Mouse (Mus musculus) limb, embryonic 11.5 days (tissue): Measurements from ENCODE around the gene Phlpp1. TPM values are rescaled to one million over a fixed set of nuclear protein-coding genes. Genes with fewer than 3 reads are reported as not detected.

Experiments used
- ATAC-seq: fragments of 200-750 bp; cut with Nextera tagmentation; 2 replicates; pipeline ENCODE4 v1.8.0; 2017; ENCODE audit warnings: low read depth; ENCODE audit not compliant: insufficient number of reproducible peaks, low FRiP score, low TSS enrichment
- DNase-seq: peaks from one replicate; pipeline ENCODE4 v3.0.0-alpha.2; 2015; ENCODE audit warnings: low spot score
- H3K27ac ChIP-seq: fragments of 300-500 bp; sonication (generic); replicated peaks from 2 replicates; pipeline ENCODE4 v1.5.1; 2014; ENCODE audit warnings: low read depth, mild to moderate bottlenecking, low read length
- H3K27me3 ChIP-seq: fragments of 300-500 bp; sonication (generic); 2 replicates; pipeline ENCODE4 v1.6.1; 2014; ENCODE audit warnings: mild to moderate bottlenecking, low read length, mixed read lengths; ENCODE audit not compliant: control insufficient read depth, insufficient read depth
- H3K36me3 ChIP-seq: fragments of 300-500 bp; sonication (generic); 2 replicates; pipeline ENCODE4 v1.6.1; 2014; ENCODE audit warnings: mild to moderate bottlenecking, low read length, moderate library complexity, mixed read lengths; ENCODE audit not compliant: control insufficient read depth, insufficient read depth
- H3K4me1 ChIP-seq: fragments of 300-500 bp; sonication (generic); 2 replicates; pipeline ENCODE4 v1.6.1; 2014; ENCODE audit warnings: low read length, mixed read lengths; ENCODE audit not compliant: control insufficient read depth, insufficient read depth
- H3K4me2 ChIP-seq: fragments of 300-500 bp; sonication (generic); 2 replicates; pipeline ENCODE4 v1.6.1; 2014; ENCODE audit warnings: low read depth, mild to moderate bottlenecking, moderate library complexity; ENCODE audit not compliant: severe bottlenecking
- H3K4me3 ChIP-seq: fragments of 300-500 bp; sonication (generic); 2 replicates; pipeline ENCODE4 v1.5.1; 2014; ENCODE audit warnings: low read depth, low read length
- H3K9ac ChIP-seq: fragments of 300-500 bp; sonication (generic); 2 replicates; pipeline ENCODE4 v1.6.1; 2014; ENCODE audit warnings: mild to moderate bottlenecking, low read length
- H3K9me3 ChIP-seq: fragments of 300-500 bp; sonication (generic); 2 replicates; pipeline ENCODE4 v1.6.1; 2016; ENCODE audit warnings: low read length; ENCODE audit not compliant: control insufficient read depth
- WGBS: fragments of 180-500 bp; shearing (Covaris S2); extraction: QIAGEN DNeasy Blood & Tissue Kit; methylation state at CpG from one replicate; pipeline ENCODE4 v1.1.7; 2014; 5-methylcytosine and 5-hydroxymethylcytosine counted together
- polyA plus RNA-seq: library from polyadenylated mRNA; unstranded; fragments of >200 nt; fragmentation: Nextera tagmentation; extraction: Ambion mirVana; gene quantifications from 2 replicates; pipeline ENCODE4 v1.2.1, GENCODE M21; 2014

Gene Phlpp1
- polyA plus RNA-seq, 1 experiment from 2014 or later: 3.2 TPM

DNA sequence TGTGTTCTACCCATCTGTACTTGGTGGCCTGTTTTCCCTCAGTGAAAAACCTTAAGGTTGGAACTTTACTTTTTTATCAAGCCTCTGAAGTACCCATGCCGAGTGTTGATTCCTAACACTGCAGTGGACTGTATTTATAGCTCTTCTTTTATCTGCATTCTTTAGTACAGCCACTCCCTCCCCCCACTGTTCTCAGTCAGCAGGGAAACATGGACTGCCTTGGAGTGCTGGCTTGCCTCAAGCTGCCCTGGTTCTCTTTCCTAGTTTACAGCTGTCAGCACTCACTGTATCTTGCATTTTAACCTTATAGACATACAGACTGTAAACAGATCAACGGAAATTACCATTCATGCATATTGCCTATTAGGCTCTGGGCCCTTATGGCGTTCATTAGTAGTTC, 32.8 kb downstream of the Phlpp1 start:
- no peak for DNase-seq
- H3K4me3 ChIP-seq: no peak overlapping the region
- H3K4me1 ChIP-seq: peaks cover 3% of the 10 kb centered on the region; the same call in 1 of the 2 replicates

DNA sequence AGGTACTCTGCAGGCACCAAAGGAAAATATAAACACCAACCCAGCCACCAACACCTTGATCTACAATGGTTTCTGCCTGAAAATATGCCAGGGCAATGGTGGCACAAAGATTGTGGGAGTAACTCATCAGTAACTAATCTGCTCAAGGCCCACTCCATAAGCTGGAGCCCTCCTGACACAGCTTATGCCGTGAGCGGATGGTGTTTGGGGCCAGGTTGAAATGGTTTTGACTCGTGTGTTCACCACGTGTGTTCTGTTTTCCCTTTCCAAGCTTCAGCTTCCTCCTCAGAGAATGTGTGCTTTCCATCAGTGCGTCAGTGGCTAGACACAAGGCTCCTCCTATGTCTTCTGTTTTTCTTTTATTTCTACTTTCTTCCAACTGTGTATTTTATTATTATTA, 37.0 kb downstream of the Phlpp1 start:
- DNase-seq (no peak), ATAC-seq (no peak)
- H3K4me1 ChIP-seq: peaks cover 3% of the 10 kb centered on the region; the same call in 1 of the 2 replicates
- H3K9ac ChIP-seq: no peak overlapping the region
- no peak overlapping the region for H3K27ac ChIP-seq
- 44% methylated on average over 5 of the region's 5 CpGs for WGBS
- no peaks in the 10 kb centered on the region for H3K9me3 ChIP-seq
- no peaks in the 10 kb centered on the region for H3K36me3 ChIP-seq
- no peak overlapping the region for H3K4me3 ChIP-seq
- H3K27me3 ChIP-seq: no peaks in the 10 kb centered on the region
- H3K4me2 ChIP-seq: no peak overlapping the region

More for the DNA sequence above, 32.8 kb downstream of the Phlpp1 start:
- Histone ChIP-seq H3K9ac (no peak overlapping the region), H3K4me2 (no peak overlapping the region), H3K9me3 (no peaks in the 10 kb centered on the region), H3K27ac (no peak overlapping the region), H3K36me3 (no peaks in the 10 kb centered on the region), H3K27me3 (no peaks in the 10 kb centered on the region)
- peak; percentile 53; the same call in 1 of the 2 replicates for ATAC-seq
- 38% methylated on average over 3 of the region's 3 CpGs for WGBS

DNA sequence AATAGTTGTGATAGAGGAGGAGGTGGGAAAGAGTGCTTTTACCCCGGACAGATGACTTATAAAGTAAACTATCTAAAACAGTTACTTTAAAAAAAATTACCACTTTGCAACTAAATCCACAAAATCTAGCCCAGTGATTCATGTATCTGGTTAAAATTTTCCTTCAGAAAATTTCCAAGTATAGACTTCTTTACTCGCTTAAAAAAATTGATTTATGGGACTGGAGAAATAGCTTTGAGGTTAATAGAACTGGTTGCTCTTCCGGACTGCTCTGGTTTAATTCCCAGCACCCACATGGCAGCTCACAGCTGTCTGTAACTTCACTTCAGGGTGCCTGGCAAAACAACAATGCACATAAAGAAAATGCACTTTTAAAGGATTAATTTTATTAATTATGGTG, 38.9 kb downstream of the Phlpp1 start:
- Histone ChIP-seq H3K27ac (no peak overlapping the region), H3K9me3 (no peaks in the 10 kb centered on the region), H3K27me3 (no peaks in the 10 kb centered on the region), H3K4me2 (no peak overlapping the region), H3K9ac (no peak overlapping the region), H3K4me3 (no peak overlapping the region), H3K36me3 (no peaks in the 10 kb centered on the region), H3K4me1 (no peaks in the 10 kb centered on the region)
- no peak for ATAC-seq
- no peak for DNase-seq
- WGBS: 63% methylated on average over 3 of the region's 3 CpGs

DNA sequence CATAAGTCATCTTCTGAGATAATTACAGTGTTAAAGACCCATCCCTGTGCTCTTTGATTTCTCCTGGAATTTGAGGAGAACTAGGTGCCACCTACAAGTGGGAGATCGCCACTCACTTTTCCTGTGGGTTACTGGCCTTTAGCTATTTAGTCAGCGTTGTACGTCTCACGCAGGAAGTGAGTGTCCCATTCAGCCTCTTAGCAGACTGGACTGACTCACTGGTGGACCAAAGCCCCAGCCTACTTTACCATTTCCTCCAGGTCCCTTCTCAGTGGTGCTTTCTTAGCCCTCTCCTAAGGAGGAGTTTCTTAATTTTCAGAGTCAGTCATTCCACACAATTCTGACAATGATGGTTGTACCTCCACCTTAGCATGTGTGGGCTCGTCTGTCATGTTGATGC, 39.6 kb downstream of the Phlpp1 start:
- Histone ChIP-seq H3K27ac (no peak overlapping the region), H3K4me2 (no peak overlapping the region), H3K4me3 (no peak overlapping the region), H3K36me3 (no peaks in the 10 kb centered on the region), H3K9me3 (no peaks in the 10 kb centered on the region), H3K27me3 (no peaks in the 10 kb centered on the region), H3K4me1 (no peaks in the 10 kb centered on the region), H3K9ac (no peak overlapping the region)
- ATAC-seq (no peak), DNase-seq (no peak)
- WGBS: 86% methylated on average over 5 of the region's 5 CpGs

DNA sequence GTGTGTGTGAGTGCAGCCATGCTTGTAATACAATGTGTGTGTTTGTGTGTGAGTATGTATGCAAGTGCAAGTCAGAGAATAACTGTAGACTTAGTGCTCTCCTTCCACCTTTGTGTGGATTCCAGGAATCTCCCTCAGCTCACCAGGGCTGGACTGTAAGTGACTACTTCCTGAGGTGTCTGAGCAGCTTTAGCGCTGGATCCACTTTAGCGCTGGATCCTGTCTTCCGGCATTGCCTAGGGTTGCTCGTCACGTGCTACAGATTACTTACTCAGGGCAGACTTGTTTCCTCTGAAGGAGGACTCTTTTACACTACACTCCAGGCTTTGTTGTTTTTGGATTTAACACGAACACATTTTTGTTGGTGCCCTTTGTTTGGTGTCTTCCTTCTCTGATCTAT, 48.9 kb downstream of the Phlpp1 start:
- DNase-seq (no peak), ATAC-seq (no peak)
- Histone ChIP-seq H3K27me3 (no peaks in the 10 kb centered on the region), H3K4me1 (no peaks in the 10 kb centered on the region), H3K9ac (no peak overlapping the region), H3K36me3 (no peaks in the 10 kb centered on the region), H3K4me2 (no peak overlapping the region), H3K27ac (no peak overlapping the region), H3K4me3 (no peak overlapping the region), H3K9me3 (no peaks in the 10 kb centered on the region)
- WGBS: 66% methylated on average over 6 of the region's 6 CpGs

DNA sequence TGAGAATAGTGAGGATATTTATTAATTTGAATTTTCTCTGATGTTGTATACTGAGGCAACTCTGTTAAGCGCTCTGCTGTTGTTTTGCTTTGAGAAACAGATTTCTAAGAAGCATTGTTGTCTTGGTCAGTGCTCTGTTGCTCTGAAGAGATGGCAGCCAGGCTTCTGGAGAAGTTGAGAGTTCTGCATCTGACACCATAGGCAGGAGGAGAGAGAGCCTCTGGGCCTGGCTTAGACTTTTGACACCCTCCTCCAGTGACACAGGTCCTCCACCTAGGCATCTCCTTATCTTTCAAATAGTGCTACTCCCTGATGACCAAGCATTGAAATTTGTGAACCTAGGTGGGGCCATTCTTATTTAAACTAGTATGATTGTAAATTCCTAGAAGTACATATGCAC, 49.8 kb downstream of the Phlpp1 start:
- H3K9me3 ChIP-seq: no peaks in the 10 kb centered on the region
- no peaks in the 10 kb centered on the region for H3K27me3 ChIP-seq
- no peaks in the 10 kb centered on the region for H3K4me1 ChIP-seq
- H3K9ac ChIP-seq: no peak overlapping the region
- WGBS: 94% methylated on average over 1 of the region's 1 CpGs
- ATAC-seq (no peak), DNase-seq (no peak)
- no peak overlapping the region for H3K4me3 ChIP-seq
- no peaks in the 10 kb centered on the region for H3K36me3 ChIP-seq
- H3K4me2 ChIP-seq: no peak overlapping the region
- H3K27ac ChIP-seq: no peak overlapping the region

DNA sequence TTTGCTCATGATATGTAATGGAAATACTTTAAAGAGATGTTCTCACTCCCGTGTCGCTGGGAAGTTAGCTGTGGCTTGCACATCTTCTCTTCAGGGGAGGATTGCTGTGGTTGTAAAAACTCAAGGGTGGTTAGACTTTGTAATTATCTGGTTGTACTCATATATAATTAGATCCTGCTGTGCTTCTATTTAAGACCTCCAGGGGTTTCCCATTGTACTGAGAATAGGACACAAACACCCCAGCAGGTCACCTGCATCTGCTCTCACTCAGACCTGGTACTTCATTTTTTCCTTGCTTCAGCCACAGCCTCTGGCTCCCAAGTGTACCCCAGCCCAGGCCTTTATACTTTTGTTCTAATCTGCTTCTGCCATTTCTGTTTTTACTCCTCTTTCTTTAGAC, 50.4 kb downstream of the Phlpp1 start:
- H3K9me3 ChIP-seq: no peaks in the 10 kb centered on the region
- no peak overlapping the region for H3K4me3 ChIP-seq
- 34% methylated on average over 2 of the region's 2 CpGs for WGBS
- no peak overlapping the region for H3K4me2 ChIP-seq
- no peak overlapping the region for H3K27ac ChIP-seq
- ATAC-seq: no peak
- no peaks in the 10 kb centered on the region for H3K36me3 ChIP-seq
- no peaks in the 10 kb centered on the region for H3K4me1 ChIP-seq
- DNase-seq: no peak
- H3K27me3 ChIP-seq: no peaks in the 10 kb centered on the region
- H3K9ac ChIP-seq: no peak overlapping the region

DNA sequence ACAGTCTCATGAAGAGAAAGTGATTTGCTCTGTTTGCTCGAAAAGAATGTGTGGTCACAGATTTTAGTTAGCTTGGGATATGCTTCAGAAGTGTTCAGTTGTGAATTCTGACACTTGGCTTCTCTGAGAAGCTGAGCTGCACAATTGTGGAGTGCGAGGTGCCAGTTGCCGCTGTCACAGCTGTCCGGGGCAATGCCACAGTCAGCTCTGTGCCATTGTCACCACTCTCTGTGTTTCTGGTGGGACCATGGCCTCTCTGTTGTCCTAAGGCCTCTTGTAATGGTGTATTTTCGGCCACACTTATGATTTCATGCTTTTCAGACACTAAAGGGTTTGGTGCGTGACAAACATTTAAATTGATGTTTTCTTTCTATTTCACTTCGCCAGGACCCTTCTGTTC, 55.1 kb downstream of the Phlpp1 start:
- no peak overlapping the region for H3K27ac ChIP-seq
- no peak for ATAC-seq
- 80% methylated on average over 7 of the region's 7 CpGs for WGBS

DNA sequence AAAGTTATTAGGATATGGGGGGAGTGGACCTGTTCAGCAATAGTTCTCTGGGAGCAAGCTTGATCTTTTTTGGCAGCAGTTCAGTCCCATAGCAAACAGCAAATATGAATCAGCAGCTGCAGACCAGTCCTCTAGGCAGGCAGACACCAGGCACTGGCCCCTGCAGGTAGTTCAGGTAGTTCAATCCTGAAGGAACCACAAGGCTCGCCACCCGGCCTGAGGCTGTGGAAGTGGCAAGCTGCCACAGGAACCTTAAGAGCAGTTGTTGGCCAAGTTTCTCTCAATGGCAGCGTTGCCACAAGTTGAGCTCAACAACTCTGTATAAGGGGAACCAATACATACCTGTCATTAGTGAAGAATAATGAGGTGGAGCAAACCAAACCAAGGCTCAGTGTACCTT, 58.8 kb downstream of the Phlpp1 start:
- H3K36me3 ChIP-seq: no peaks in the 10 kb centered on the region
- no peak overlapping the region for H3K27ac ChIP-seq
- WGBS: 88% methylated on average over 3 of the region's 3 CpGs
- no peak for ATAC-seq
- H3K9me3 ChIP-seq: no peaks in the 10 kb centered on the region
- H3K27me3 ChIP-seq: no peaks in the 10 kb centered on the region
- no peak overlapping the region for H3K4me3 ChIP-seq
- DNase-seq: no peak
- no peak overlapping the region for H3K4me2 ChIP-seq
- H3K4me1 ChIP-seq: no peaks in the 10 kb centered on the region
- H3K9ac ChIP-seq: no peak overlapping the region

More for the DNA sequence above, 55.1 kb downstream of the Phlpp1 start:
- Histone ChIP-seq H3K4me2 (no peak overlapping the region), H3K27me3 (no peaks in the 10 kb centered on the region), H3K9ac (no peak overlapping the region), H3K36me3 (no peaks in the 10 kb centered on the region), H3K9me3 (no peaks in the 10 kb centered on the region), H3K4me1 (no peaks in the 10 kb centered on the region), H3K4me3 (no peak overlapping the region)
- no peak for DNase-seq
